Mouse (Mus musculus): Measurements from ENCODE around the gene Washc2. TPM values are rescaled to one million over a fixed set of nuclear protein-coding genes. Genes with fewer than 3 reads are reported as not detected.
A peak's percentile ranks its signal among the peaks of the same experiment; 100 is the strongest.

Gene Washc2
- polyA plus RNA-seq, 1 experiment from 2014 or later, result 47.1 TPM

- Histone ChIP-seq H3K4me2 (replicated peaks) (peak within 1 kb of the TSS; percentile 70), H3K36me3 (peaks cover 20% of the 10 kb centered on the region), H3K27me3 (no peaks in the 10 kb centered on the region), H3K9ac (peak within 1 kb of the TSS; percentile 46), H3K4me1 (peaks cover 8% of the 10 kb centered on the region), H3K9me3 (replicated peaks) (no peaks in the 10 kb centered on the region), H3K4me3 (replicated peaks) (peak within 1 kb of the TSS; percentile 53), H3K27ac (replicated peaks) (peak within 1 kb of the TSS; percentile 17; the same call in 1 of the 2 replicates)
- peak; percentile 95 for ATAC-seq (ENCODE audit: insufficient number of reproducible peaks, low FRiP score, low TSS enrichment, low read depth)
- 1% methylated on average over 67 of the region's 67 CpGs for WGBS
Observed at GRCm38 (mm10) chr6:116264018-116264651, 56.3 kb downstream of the Washc2 start, which contains the start of gene Zfand4. Gene Zfand4 (plus strand): TSS chr6:116264222.

- 86% methylated on average over 11 of the region's 11 CpGs for WGBS
- Histone ChIP-seq H3K27ac (replicated peaks) (no peak overlapping the region), H3K4me1 (peaks cover 8% of the 10 kb centered on the region), H3K9ac (no peak overlapping the region), H3K27me3 (no peaks in the 10 kb centered on the region), H3K4me3 (replicated peaks) (peak overlapping the region; percentile 53), H3K36me3 (peaks cover 20% of the 10 kb centered on the region), H3K4me2 (replicated peaks) (peak overlapping the region; percentile 70), H3K9me3 (replicated peaks) (no peaks in the 10 kb centered on the region)
- no peak for ATAC-seq (ENCODE audit: insufficient number of reproducible peaks, low FRiP score, low TSS enrichment, low read depth)
Observed at GRCm38 (mm10) chr6:116264836-116265235, 57.0 kb downstream of the Washc2 start.

- ATAC-seq (ENCODE audit: insufficient number of reproducible peaks, low FRiP score, low TSS enrichment, low read depth), result no peak
Observed at GRCm38 (mm10) chr6:116265603-116266002, 57.8 kb downstream of the Washc2 start.

GRCm38 (mm10) chr6:116266273-116267109 lies 58.7 kb downstream of the Washc2 start:
- ATAC-seq (ENCODE audit: insufficient number of reproducible peaks, low FRiP score, low TSS enrichment, low read depth), result no peak
- Histone ChIP-seq H3K27me3 (no peaks in the 10 kb centered on the region), H3K4me1 (peaks cover 8% of the 10 kb centered on the region), H3K9me3 (replicated peaks) (no peaks in the 10 kb centered on the region), H3K9ac (no peak overlapping the region), H3K4me2 (replicated peaks) (peak overlapping the region; percentile 38), H3K36me3 (peaks cover 9% of the 10 kb centered on the region; the same call in 1 of the 2 replicates), H3K4me3 (replicated peaks) (peak overlapping the region; percentile 10; the same call in 1 of the 2 replicates), H3K27ac (replicated peaks) (no peak overlapping the region)
- WGBS, result 19% methylated on average over 11 of the region's 11 CpGs

More at GRCm38 (mm10) chr6:116265603-116266002, 57.8 kb downstream of the Washc2 start:
- H3K9ac ChIP-seq, result no peak overlapping the region
- H3K27ac ChIP-seq (replicated peaks), result no peak overlapping the region
- H3K9me3 ChIP-seq (replicated peaks), result no peaks in the 10 kb centered on the region
- WGBS, result 49% methylated on average over 4 of the region's 4 CpGs
- H3K4me1 ChIP-seq, result peaks cover 8% of the 10 kb centered on the region
- H3K36me3 ChIP-seq, result peaks cover 16% of the 10 kb centered on the region
- 0 out of 2 replicates have a peak overlapping the region, but pooled peaks have one; percentile 38 for H3K4me2 ChIP-seq (replicated peaks)
- no peaks in the 10 kb centered on the region for H3K27me3 ChIP-seq
- no peak overlapping the region for H3K4me3 ChIP-seq (replicated peaks)

GRCm38 (mm10) chr6:116267110-116267423 lies 59.2 kb downstream of the Washc2 start:
- Histone ChIP-seq H3K4me2 (replicated peaks) (no peak overlapping the region), H3K9ac (no peak overlapping the region), H3K27ac (replicated peaks) (no peak overlapping the region), H3K36me3 (peaks cover 3% of the 10 kb centered on the region; the same call in 1 of the 2 replicates), H3K9me3 (replicated peaks) (no peaks in the 10 kb centered on the region), H3K27me3 (no peaks in the 10 kb centered on the region), H3K4me1 (peaks cover 8% of the 10 kb centered on the region), H3K4me3 (replicated peaks) (no peak overlapping the region)
- ATAC-seq (ENCODE audit: insufficient number of reproducible peaks, low FRiP score, low TSS enrichment, low read depth), result no peak
- 90% methylated on average over 1 of the region's 1 CpGs for WGBS

GRCm38 (mm10) chr6:116275695-116276094 lies 67.9 kb downstream of the Washc2 start:
- Histone ChIP-seq H3K9me3 (replicated peaks) (no peaks in the 10 kb centered on the region), H3K4me3 (replicated peaks) (no peak overlapping the region), H3K27me3 (no peaks in the 10 kb centered on the region), H3K4me1 (no peaks in the 10 kb centered on the region), H3K4me2 (replicated peaks) (no peak overlapping the region), H3K27ac (replicated peaks) (no peak overlapping the region), H3K36me3 (no peaks in the 10 kb centered on the region), H3K9ac (no peak overlapping the region)
- 75% methylated on average over 4 of the region's 4 CpGs for WGBS
- no peak for ATAC-seq (ENCODE audit: insufficient number of reproducible peaks, low FRiP score, low TSS enrichment, low read depth)

- Histone ChIP-seq H3K9me3 (replicated peaks) (no peaks in the 10 kb centered on the region), H3K4me2 (replicated peaks) (no peak overlapping the region), H3K27me3 (no peaks in the 10 kb centered on the region), H3K36me3 (no peaks in the 10 kb centered on the region), H3K27ac (replicated peaks) (no peak overlapping the region), H3K4me1 (no peaks in the 10 kb centered on the region), H3K9ac (no peak overlapping the region), H3K4me3 (replicated peaks) (no peak overlapping the region)
- WGBS, result 75% methylated on average over 5 of the region's 5 CpGs
- ATAC-seq (ENCODE audit: insufficient number of reproducible peaks, low FRiP score, low TSS enrichment, low read depth), result no peak
Observed at GRCm38 (mm10) chr6:116278679-116279317, 71.0 kb downstream of the Washc2 start.

- H3K4me3 ChIP-seq (replicated peaks), result no peak overlapping the region
- 92% methylated on average over 13 of the region's 13 CpGs for WGBS
- no peak overlapping the region for H3K9ac ChIP-seq
- H3K36me3 ChIP-seq, result no peaks in the 10 kb centered on the region
- no peaks in the 10 kb centered on the region for H3K27me3 ChIP-seq
- H3K4me1 ChIP-seq, result no peaks in the 10 kb centered on the region
- no peak for ATAC-seq (ENCODE audit: insufficient number of reproducible peaks, low FRiP score, low TSS enrichment, low read depth)
- no peaks in the 10 kb centered on the region for H3K9me3 ChIP-seq (replicated peaks)
- H3K27ac ChIP-seq (replicated peaks), result no peak overlapping the region
- H3K4me2 ChIP-seq (replicated peaks), result no peak overlapping the region
Observed at GRCm38 (mm10) chr6:116281014-116281413, 73.2 kb downstream of the Washc2 start.

GRCm38 (mm10) chr6:116282546-116282945 lies 74.7 kb downstream of the Washc2 start:
- no peak overlapping the region for H3K4me3 ChIP-seq (replicated peaks)
- H3K36me3 ChIP-seq, result no peaks in the 10 kb centered on the region
- H3K4me1 ChIP-seq, result no peaks in the 10 kb centered on the region
- no peak overlapping the region for H3K9ac ChIP-seq
- no peak overlapping the region for H3K4me2 ChIP-seq (replicated peaks)
- no peaks in the 10 kb centered on the region for H3K27me3 ChIP-seq
- WGBS, result 49% methylated on average over 4 of the region's 4 CpGs
- no peaks in the 10 kb centered on the region for H3K9me3 ChIP-seq (replicated peaks)
- ATAC-seq (ENCODE audit: insufficient number of reproducible peaks, low FRiP score, low TSS enrichment, low read depth), result no peak
- no peak overlapping the region for H3K27ac ChIP-seq (replicated peaks)

- H3K4me3 ChIP-seq (replicated peaks), result no peak overlapping the region
- no peak overlapping the region for H3K27ac ChIP-seq (replicated peaks)
- H3K4me1 ChIP-seq, result no peaks in the 10 kb centered on the region
- no peak for ATAC-seq (ENCODE audit: insufficient number of reproducible peaks, low FRiP score, low TSS enrichment, low read depth)
- WGBS, result 84% methylated on average over 3 of the region's 3 CpGs
- H3K9ac ChIP-seq, result no peak overlapping the region
- no peaks in the 10 kb centered on the region for H3K9me3 ChIP-seq (replicated peaks)
- no peak overlapping the region for H3K4me2 ChIP-seq (replicated peaks)
- H3K27me3 ChIP-seq, result no peaks in the 10 kb centered on the region
- H3K36me3 ChIP-seq, result no peaks in the 10 kb centered on the region
Observed at GRCm38 (mm10) chr6:116283280-116283679, 75.4 kb downstream of the Washc2 start.

GRCm38 (mm10) chr6:116286321-116286720 lies 78.5 kb downstream of the Washc2 start:
- H3K36me3 ChIP-seq, result peaks cover 4% of the 10 kb centered on the region; the same call in 1 of the 2 replicates
- ATAC-seq (ENCODE audit: insufficient number of reproducible peaks, low FRiP score, low TSS enrichment, low read depth), result no peak
- no peaks in the 10 kb centered on the region for H3K4me1 ChIP-seq
- H3K9ac ChIP-seq, result no peak overlapping the region
- H3K27me3 ChIP-seq, result no peaks in the 10 kb centered on the region
- no peak overlapping the region for H3K4me3 ChIP-seq (replicated peaks)
- WGBS, result 88% methylated on average over 4 of the region's 4 CpGs
- no peaks in the 10 kb centered on the region for H3K9me3 ChIP-seq (replicated peaks)
- no peak overlapping the region for H3K27ac ChIP-seq (replicated peaks)
- H3K4me2 ChIP-seq (replicated peaks), result no peak overlapping the region

Data from embryonic facial prominence, embryonic 15.5 days (tissue).